Mouse (Mus musculus) c-Kit-positive CD71-positive TER-119-positive erythroid progenitor cells, embryonic 14.5 days (primary cell): ENCODE measurements around the gene Ndufs2.
A peak's percentile ranks its signal among the peaks of the same experiment; 100 is the strongest.

ENCODE experiments used
- DNase-seq: peaks from one replicate; pipeline ENCODE4 v3.0.0-alpha.2; 2013; ENCODE audit warnings: low spot score

Ndufs2 gene

GRCm38 (mm10) chr1:171250680-171251593, at the start of gene Ndufs2:
Gene Ndufs2, minus strand, starts transcription at chr1:171251388.
- no peak for DNase-seq

- DNase-seq: no peak
Measured at GRCm38 (mm10) chr1:171298226-171298625, 47.0 kb upstream of the Ndufs2 start.

GRCm38 (mm10) chr1:171295063-171295402, 43.8 kb upstream of the Ndufs2 start:
- no peak for DNase-seq

DNA sequence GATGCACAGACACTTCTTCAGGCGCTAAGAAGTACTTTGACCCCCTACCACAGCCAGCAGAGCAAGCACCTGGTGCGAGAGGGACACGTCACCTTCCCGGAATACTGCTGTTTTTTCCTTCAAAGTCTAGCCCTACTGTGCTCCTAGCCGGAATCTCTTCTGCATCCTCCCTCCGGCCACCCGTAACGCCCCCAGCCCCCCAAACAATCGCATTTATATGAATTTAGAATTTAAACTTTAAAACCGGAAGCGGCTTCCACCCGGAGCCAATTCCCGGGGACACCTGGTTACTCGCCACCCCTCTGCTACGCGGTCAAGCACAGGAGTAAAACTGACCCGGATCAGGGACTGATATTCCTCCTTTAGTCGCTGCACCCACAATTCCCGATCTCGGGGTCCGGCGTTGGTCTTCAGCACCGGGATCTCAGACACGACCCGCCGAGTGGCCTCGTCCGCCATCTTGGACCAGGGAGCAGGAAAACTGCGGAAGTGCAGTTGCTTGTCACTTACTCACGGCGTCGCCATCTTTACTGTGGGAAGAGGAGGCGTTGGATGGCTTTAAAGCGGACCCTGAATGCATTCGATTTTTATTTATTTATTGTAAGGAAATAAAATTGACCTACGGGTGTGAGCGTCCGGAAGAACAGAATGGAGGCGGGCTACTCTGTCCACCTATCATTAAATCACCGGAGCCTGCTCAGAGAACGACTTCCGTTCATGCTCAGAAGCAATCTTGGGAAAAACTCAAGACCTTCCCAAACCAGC, 43.3 kb upstream of the Ndufs2 start, which contains the start of gene Ufc1:
Gene Ufc1 (minus strand): TSS at position 727 of the 765 bp plus-strand sequence.
- peak; percentile 79 for DNase-seq

- no peak for DNase-seq
Measured at GRCm38 (mm10) chr1:171293906-171294297, 42.7 kb upstream of the Ndufs2 start.

GRCm38 (mm10) chr1:171293351-171293750, 42.2 kb upstream of the Ndufs2 start:
- no peak for DNase-seq

- no peak for DNase-seq
Measured at GRCm38 (mm10) chr1:171288328-171288727, 37.1 kb upstream of the Ndufs2 start.

DNA sequence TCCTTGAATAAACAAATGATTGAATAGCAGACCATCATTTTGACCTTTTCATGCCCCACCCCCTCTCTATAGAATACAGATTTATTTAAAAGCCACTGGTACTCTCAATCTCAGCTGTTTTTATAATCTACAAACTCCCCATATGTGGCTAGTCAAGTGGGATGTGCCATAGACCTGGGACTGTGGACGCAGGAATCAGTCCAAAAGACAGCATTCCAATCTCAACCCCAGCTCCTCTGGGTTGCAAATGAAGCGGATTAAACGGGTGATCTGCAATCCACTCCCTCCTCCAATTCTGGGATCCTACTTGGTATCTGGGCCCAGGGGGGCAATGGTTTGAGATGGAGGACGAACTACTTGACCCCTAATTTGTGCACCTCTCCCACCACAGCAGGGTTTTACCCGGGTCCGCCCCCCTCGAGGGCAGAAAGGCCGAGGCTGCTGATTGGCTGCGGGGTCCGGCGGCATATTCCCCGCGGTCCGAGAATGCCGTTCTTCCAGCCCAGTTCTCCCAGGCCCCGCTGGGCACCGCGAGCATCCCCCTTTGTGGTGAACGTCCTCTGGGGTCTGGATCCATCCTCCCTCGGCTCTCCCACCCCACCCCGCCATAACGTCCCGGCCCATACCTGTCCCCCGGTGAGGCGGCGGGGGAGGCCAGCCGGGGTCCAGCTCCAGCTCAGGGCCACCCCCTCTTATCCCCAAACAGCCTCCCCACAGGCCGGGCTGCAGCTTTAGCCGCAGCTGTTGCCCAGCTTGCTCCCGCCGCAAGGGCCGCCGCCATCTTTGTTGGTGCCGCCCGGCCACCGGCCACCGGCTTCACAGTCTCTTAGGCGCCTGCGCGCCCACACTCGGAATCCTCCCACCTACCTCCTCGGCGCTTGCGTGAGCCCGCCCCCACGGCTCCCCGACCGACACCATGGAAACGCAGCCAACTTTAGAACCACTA, 36.2 kb upstream of the Ndufs2 start, which contains the start of gene Usp21:
Gene Usp21 (minus strand): TSS at position 856 of the 946 bp plus-strand sequence.
- peak; percentile 86 for DNase-seq

DNA sequence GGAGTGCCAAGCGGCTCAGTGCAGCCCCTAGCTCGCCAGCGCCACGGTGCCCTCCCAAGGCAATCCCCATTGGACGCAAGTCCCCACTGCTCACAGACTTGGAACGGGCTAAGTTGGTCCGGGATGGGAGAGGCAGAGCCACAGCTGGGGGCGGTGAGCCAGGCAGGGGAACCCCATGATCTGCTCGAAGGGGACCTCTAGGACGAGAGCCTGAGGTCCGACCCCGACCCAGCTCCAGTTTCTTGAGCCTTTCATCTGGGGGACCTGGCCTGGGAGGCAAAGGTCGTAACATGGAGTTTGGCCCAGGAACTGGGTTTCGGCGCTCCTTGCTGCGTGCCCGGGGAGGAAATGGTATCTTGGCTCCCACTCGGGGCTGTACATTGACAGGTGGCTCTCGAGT, 35.3 kb upstream of the Ndufs2 start:
- DNase-seq: no peak

DNA sequence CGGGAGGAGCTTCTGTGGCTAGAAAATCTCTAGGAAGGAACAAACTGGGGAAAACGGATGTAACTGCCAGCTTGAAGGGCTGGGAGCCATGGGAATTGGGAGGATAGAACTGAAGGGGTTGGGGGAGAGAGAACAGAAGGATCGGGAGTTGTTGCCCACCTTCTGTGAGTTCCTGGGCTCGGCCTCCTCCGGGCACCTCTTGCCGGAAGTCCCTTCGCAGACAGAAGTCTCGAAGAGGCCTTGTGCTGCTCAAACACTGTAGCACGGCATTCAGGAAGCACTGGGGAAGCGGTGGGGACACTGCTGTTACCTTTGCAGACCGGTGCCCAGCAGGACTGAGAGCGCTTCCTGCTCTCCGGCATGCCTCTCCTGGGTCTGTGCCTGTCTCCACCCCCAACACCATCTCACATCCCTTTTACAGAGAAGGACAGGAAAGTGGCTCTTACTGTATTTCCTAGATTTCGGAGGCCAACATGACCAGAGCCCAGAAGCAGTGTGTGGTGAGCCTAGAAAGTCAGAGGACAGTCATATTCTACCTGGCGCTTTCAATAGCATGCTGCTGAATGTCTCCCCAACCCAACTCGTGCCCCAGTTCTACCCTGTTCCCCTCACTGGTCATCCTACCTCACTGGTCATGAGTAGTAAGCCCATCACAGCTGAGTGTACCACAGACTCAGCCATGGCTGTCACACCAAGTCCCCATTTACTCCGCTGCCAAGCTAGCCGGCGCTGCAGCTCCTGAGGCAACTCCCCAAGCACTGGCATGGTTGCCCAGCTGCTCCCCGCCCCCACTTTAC, 34.1 kb upstream of the Ndufs2 start:
- no peak for DNase-seq

DNA sequence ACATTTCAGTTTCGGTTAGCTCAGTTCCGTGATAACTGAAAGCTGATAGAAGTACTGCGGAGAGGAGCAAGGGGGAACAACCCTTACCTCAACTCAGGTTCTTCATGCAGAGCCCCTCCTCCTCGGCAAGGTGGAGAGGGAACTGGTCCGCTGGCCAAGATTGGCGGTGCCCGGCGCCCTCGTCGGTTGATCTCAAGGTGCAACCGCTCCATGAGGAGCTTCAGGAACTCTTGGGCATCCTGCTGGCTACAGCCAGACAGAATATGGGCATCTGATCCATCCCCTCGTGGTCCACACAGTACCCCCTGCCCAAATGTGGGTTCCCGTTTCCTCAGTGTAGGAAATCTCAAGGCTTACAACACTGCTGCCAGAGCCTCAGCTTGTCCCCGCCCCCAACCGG, 33.3 kb upstream of the Ndufs2 start:
- no peak for DNase-seq

DNA sequence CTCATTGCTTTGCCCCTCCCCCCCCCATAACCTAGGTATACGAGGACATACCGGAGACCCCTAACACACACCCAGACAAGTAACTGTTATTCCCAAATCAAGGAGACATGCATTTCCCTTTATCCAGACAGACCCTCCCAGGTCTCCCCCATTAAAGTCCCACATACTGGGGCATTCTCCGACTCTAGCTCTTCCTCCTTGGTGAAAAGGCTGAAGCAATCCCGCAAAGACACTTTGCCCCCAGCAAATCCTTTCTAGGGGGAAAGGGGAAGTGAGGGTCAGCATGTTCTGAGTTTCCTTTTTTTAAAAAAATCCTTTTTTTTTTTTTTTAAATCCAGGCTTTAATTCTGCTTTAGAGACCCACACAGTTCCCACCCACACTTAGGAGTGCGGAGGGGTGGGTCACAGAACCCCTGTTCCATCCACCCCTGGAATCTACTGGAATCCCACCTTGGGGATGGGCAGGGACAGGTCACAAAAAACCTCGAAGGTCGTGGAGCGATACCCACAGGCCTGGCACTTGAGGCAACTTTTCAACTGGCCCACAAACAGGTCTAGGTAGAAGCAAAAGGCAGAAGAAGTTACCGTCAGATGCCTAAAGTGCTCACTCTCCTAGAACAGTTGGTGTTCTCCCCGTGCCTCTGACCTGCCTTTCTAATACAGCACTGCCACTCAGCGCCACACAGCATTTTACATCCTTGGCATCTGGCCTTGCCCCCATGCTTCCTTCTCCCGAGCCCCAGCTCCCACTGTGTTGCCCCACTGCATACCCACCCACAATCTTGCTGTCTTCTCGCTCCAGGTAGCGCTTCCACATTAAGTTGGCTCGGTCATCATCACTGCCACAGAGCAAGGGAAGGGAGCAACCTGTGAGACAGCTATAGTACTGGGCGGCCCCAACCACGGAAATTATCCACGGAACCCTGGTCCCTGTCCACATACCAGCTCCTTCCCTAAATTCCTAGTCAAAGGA, 32.3 kb upstream of the Ndufs2 start:
- DNase-seq: no peak

- DNase-seq: no peak
Measured at GRCm38 (mm10) chr1:171282086-171282805, 31.1 kb upstream of the Ndufs2 start.

DNA sequence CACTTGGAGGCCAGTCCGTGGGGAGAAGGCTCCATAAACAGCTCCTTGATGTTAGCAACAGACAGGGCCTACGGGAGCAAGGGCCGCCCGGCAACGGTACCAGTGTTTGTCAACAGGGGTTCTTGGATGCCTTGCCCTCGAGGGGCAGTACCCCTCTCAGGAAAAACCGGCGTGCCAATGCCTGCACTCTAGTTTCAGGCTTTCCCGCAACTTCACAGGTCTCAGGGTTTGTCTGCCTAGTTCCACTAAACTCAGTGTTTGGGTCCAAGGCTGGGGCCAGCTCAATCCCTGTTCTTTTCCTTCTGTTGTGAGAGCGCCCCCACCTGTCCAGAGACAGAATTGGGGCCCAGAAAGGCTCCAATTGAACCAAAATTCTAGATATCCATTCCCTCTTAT, 30.3 kb upstream of the Ndufs2 start:
- peak; percentile 92 for DNase-seq

- peak; percentile 99 for DNase-seq
Measured at GRCm38 (mm10) chr1:171280916-171281527, 29.8 kb upstream of the Ndufs2 start, which contains the start of gene Ppox. Gene Ppox, minus strand, starts transcription at chr1:171281186.

DNA sequence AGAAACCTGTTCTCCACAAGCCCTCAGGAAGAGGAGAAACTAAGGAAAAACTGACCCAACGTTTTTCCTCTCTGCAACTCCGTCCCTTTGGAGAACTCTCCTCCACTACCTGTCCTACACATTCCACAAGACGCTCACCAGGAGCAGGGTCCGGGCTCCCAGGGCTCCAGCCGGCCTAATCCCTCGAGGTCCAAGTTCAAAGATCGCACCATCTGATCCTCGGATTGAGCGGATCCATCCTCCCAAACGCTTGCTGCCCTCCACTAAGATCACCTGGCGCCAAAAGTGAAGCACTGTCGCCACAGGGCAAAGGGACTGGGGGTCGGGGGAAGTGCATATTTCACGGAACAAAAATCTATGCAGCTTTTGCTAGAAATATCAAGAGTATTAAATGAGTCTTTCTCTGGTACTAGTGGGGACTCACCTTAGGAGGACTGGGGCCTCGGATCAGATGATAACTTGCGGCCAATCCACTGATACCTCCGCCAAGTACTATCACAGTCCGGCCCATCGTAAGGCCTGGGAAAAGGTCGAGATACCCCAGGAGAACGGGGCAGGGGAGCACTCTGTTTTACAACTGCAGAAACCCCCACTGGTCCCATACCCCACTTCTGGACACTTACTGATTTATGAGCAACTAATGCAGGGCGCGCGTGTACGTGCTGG, 29.2 kb upstream of the Ndufs2 start:
- no peak for DNase-seq

GRCm38 (mm10) chr1:171279721-171280120, 28.5 kb upstream of the Ndufs2 start:
- no peak for DNase-seq
